Mouse (Mus musculus) CD4-positive naive resting alpha-beta T cell, adult 76 days (primary cell): Measurements from ENCODE around the gene Calhm1. TPM values are rescaled to one million over a fixed set of nuclear protein-coding genes. Genes with fewer than 3 reads are reported as not detected.

ENCODE experiments used
- total RNA-seq: library from RNA; stranded (reverse); gene quantifications from one replicate; pipeline ENCODE4 v1.2.4, GENCODE M21; 2023

Gene Calhm1
- total RNA-seq = not detected

DNA sequence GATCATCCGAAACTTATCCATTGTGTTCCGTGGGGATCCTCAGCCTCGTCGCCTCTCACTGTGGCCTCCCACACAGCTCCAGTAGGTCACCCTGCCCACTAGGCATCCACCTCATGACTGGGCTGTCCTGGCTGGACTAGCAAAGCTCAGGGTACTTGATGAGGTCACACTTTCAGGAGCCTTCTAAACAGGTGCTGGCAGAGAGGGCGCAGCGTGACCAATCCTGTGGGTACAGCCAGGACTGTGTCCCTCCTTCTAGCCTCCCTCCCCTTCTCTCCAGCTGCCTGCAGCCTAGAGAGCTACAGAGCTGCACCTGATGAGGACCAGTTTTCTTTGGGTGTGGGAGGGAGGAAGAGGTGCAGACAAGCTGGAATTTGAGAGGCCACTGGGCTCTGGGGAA lies at the start of gene Calhm1:
Gene Calhm1 (minus strand): TSS at position 101 of the 400 bp plus-strand sequence.

DNA sequence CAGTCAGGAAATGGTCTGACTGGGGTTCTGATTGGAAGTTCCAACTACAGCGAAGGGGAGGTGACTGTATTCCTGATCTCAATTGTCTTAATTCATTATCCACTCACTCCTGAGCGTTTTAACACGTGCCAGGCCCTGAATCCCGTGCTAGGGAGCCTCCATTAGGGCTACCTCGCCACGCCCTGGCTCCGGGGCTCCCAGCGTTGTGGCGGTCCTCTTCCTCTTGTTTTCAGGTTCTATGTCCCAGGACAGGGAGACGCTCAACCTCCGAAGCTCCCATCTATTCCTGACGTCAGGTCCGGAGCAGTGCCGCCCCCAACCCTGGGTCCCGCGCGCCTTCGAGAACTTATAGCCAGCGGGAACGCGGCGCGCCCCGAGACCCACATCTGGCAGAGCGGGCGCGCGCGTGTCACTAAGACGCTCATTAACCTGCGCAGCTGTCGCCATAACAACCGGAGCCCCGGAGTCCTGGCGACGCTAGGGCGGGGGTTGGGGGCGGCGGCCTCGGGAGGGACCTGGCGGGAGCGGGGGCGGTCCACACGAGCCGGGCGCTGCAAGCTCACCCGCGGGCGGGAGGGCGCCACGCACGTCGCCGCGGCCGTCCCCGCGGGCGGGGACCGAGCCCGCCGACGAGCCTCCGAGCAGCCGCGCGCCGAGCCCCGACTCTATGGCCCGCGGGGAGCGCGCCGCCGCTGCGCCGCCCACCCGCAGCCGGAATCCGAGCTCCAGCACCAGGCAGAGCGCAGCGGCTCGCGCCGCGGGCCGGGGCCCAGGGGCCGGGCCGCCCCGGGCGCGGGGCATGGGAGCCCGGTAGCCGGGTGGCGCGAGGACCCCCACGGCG lies 34.6 kb upstream of the Calhm1 start, which contains the start of gene Neurl1a:
Gene Neurl1a (plus strand): TSS at position 390 of the 841 bp plus-strand sequence.

DNA sequence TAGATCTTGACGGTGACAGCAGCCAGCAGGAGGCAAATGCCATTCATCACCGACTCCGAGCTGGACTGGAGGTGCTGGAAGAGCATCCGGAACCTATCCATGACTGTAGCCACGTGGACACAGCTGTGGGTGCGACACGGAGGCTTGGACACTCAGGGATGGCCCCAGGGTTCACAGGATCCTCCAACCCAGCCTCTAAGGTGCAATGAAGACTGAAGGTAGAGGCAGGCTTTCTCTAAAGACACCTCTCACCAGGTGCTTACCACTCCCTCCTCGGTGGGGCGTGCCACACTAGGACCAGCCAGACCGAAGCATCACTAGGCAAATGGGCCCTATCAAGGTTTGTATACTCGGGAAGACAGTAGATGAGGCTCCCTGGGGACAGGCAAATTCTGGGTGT lies 13.6 kb upstream of the Calhm1 start, which contains the start of gene Calhm3:
Gene Calhm3 (minus strand): TSS at position 101 of the 400 bp plus-strand sequence.

DNA sequence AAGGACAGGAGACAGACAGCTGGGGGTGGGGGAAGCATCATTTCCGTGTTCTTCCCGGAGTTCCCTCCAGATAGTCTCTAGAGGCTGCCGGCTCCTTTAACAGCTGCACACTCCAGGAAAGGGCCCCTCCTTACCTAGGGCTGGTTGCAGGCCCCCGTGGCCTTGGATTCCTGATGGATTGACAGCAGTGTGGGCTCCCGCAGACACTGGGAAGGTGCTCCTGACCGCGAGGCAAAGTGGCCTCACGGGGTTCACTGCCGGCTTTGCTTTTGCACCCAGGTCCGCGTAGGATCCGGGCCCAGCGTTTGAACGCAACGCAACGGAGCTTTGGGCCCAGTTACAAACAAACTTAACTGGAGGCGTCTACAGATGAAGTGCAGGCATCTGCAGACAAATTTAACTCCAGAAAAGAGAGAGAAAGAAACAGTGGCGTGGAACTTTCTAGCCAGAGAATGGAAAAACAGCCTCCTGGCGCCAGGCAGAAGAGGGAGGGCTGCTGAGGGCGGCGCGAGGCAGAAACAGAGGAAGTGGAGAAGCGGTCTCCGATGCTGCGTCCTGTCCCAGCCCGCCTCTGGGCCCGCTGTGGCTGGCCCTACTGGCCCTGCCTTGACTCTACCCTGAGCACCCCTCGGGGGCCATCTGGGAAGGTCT lies 6.2 kb downstream of the Calhm1 start, which contains the start of gene Calhm2:
Gene Calhm2 (minus strand): TSS at position 524 of the 651 bp plus-strand sequence.

Other genes with a start within 250 kb of the Calhm1 start
- not detected for gene Ina, start 129.6 kb downstream of the Calhm1 start, total RNA-seq
- gene Nt5c2, start 129.1 kb downstream of the Calhm1 start, total RNA-seq = 91.2 TPM
- 17.9 TPM for gene Pcgf6, start 93.3 kb downstream of the Calhm1 start, total RNA-seq
- gene Taf5, start 76.5 kb downstream of the Calhm1 start, total RNA-seq = 14.7 TPM
- gene Usmg5, start 53.6 kb downstream of the Calhm1 start, total RNA-seq = 171 TPM
- 41.1 TPM for gene Pdcd11, start 53.5 kb downstream of the Calhm1 start, total RNA-seq
- gene Calhm2, start 6.0 kb downstream of the Calhm1 start, total RNA-seq = 5.8 TPM
- not detected for gene Calhm3, start 13.5 kb upstream of the Calhm1 start, total RNA-seq
- gene Neurl1a, start 34.6 kb upstream of the Calhm1 start, total RNA-seq = not detected